Mouse (Mus musculus): ENCODE measurements around the gene Orc3. TPM values are rescaled to one million over a fixed set of nuclear protein-coding genes. Genes with fewer than 3 reads are reported as not detected.

Gene Orc3
- total and polyA plus RNA-seq, 3 experiments = 48.0 to 74.2 TPM; not detected in 1

DNA sequence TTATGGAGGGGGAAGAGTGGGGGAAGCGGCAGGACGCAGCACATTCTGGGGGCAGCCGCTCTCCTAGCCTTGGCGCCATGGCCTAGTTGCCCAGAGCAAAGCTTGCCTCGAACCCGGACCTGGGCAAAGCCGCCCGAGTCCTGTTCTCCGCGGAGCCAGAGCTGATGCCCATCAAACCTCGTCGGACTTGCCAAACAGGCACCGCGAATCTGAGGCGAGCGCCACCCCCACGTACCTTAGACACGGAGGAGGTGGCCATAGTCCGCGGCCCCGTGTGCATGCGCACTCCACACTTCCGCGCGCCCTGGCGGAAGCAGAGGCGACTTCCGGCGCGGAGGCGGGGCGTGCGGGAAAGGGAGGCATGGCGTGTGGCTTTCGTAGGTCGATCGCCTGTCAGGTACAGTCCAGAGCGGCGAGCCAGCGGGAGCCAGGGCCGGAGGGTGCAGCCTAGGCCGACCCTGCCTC lies at the start of gene Orc3, which contains the start of gene Rars2 (continued):
- peak; percentile 93 for TF ChIP-seq POLR2AphosphoS2 (IDR thresholded peaks at IDR 0.05; ENCODE audit: low read length)
- TF ChIP-seq USF2 (IDR thresholded peaks at IDR 0.05; ENCODE audit: borderline replicate concordance in 1 of 2, insufficient read depth in 1 of 2, low read depth in 1 of 2, low read length in 2 of 2) = no peak

DNA sequence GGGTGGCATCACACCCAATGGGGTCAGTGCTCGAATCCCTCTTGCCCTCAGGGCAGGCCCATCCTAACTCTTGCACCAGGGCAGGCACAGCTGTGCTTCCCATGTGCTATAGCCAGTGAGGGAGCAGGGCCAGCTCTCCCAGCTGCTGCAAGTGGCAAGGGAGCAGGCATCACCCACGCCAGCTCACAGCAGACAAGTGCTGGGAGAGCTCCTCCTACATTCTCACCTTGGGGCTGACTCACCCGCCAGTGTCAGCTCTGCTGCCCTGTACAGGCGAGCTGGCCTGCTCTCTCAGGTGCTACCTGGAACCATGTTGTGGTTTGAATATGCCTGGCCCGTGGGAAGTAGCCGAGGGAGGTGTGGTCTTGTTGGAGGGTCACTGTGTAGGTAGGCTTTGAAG lies 47.2 kb upstream of the Orc3 start:
- no peaks in the 10 kb centered on the region for H3K4me1 ChIP-seq (ENCODE audit: control insufficient read depth in 1 of 2, insufficient read depth in 2 of 2, low read length in 2 of 2)
- no peak for DNase-seq (ENCODE audit: low read depth, low spot score)
- H3K27ac ChIP-seq (ENCODE audit: control insufficient read depth, low read depth, low read length) = no peak overlapping the region
- no peaks in the 10 kb centered on the region for H3K79me2 ChIP-seq (ENCODE audit: control insufficient read depth, insufficient read depth, low read length, poor library complexity)
- H3K9ac ChIP-seq (ENCODE audit: control insufficient read depth, low read depth, low read length, poor library complexity, severe bottlenecking) = no peak overlapping the region
- H3K9me3 ChIP-seq (replicated peaks; ENCODE audit: insufficient read depth, low read length) = no peaks in the 10 kb centered on the region
- TF ChIP-seq GATA1 (IDR thresholded peaks at IDR 0.05; ENCODE audit: low read depth, low read length) (no peak), TCF12 (IDR thresholded peaks at IDR 0.05; ENCODE audit: low read depth, low read length) (no peak), E2F4 (IDR thresholded peaks at IDR 0.05; ENCODE audit: borderline replicate concordance, low read depth, low read length) (no peak), KAT2A (conservative IDR thresholded peaks at IDR 0.05; ENCODE audit: low read depth, low read length) (no peak), GABPA (IDR thresholded peaks at IDR 0.05; ENCODE audit: low read depth, low read length) (no peak), NRF1 (IDR thresholded peaks at IDR 0.05; ENCODE audit: insufficient read depth, low read depth, low read length, poor library complexity, severe bottlenecking) (no peak)
- H3K27me3 ChIP-seq (ENCODE audit: control insufficient read depth in 1 of 2, insufficient read depth in 2 of 2, low read length in 2 of 2) = no peaks in the 10 kb centered on the region
- H3K4me3 ChIP-seq (ENCODE audit: control insufficient read depth in 1 of 2, insufficient read depth in 1 of 2, low read depth in 2 of 2, low read length in 2 of 2) = no peak overlapping the region
- H3K36me3 ChIP-seq (ENCODE audit: control insufficient read depth in 1 of 2, insufficient read depth in 2 of 2, low read length in 2 of 2) = peaks cover 0 to 14% of the 10 kb centered on the region in 2 experiments; a peak in 2 of 4 replicates

DNA sequence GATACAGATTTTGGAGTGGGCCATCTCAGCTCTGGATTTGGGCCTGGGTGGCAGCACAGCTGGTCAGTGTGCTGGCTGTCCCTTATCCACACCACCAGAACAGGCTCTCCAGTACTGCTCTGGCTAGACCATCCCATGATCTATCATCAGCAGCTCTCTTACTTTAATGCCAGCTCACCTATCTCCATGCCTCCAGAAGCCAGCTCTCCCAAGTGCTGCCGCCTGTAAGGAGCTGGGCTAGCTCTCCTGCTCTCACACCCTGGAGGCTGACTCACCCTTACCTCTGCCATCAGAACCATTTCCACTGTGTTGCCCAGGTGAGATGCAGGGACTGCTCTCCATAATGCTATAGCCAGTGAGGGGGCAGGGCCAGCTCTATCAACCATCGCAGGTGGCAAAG lies 46.8 kb upstream of the Orc3 start:
- Histone ChIP-seq H3K9me3 (replicated peaks; ENCODE audit: insufficient read depth, low read length) (no peaks in the 10 kb centered on the region), H3K79me2 (ENCODE audit: control insufficient read depth, insufficient read depth, low read length, poor library complexity) (no peaks in the 10 kb centered on the region), H3K27me3 (ENCODE audit: control insufficient read depth in 1 of 2, insufficient read depth in 2 of 2, low read length in 2 of 2) (no peaks in the 10 kb centered on the region), H3K27ac (ENCODE audit: control insufficient read depth, low read depth, low read length) (no peak overlapping the region), H3K4me1 (ENCODE audit: control insufficient read depth in 1 of 2, insufficient read depth in 2 of 2, low read length in 2 of 2) (no peaks in the 10 kb centered on the region), H3K4me3 (ENCODE audit: control insufficient read depth in 1 of 2, insufficient read depth in 1 of 2, low read depth in 2 of 2, low read length in 2 of 2) (no peak overlapping the region), H3K9ac (ENCODE audit: control insufficient read depth, low read depth, low read length, poor library complexity, severe bottlenecking) (no peak overlapping the region), H3K36me3 (ENCODE audit: control insufficient read depth in 1 of 2, insufficient read depth in 2 of 2, low read length in 2 of 2) (peaks cover 0 to 14% of the 10 kb centered on the region in 2 experiments; a peak in 2 of 4 replicates)
- TF ChIP-seq RCOR1 (IDR thresholded peaks at IDR 0.05; ENCODE audit: low read depth, low read length) (no peak), ETS1 (IDR thresholded peaks at IDR 0.05; ENCODE audit: low read depth, low read length) (no peak)
- no peak for DNase-seq (ENCODE audit: low read depth, low spot score)

DNA sequence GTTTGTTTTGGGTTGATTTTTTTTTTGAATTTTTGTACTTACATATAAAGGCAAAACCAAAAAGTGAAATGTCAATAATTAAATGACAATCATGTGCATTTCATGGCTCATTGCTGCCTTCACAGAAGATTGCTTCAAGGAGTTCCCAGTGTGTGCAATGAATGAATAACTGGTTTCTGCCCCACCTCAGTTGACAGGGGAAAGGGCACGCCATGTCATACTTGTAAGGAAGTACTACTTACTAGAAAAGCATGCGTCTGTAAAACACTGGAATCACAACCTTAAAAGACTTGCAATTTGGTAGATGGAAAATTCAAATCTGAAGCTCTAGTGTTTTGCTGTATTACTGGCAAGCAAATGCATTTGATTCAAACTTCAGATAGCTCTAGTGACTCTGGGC lies 44.3 kb upstream of the Orc3 start:
- no peaks in the 10 kb centered on the region for H3K9me3 ChIP-seq (replicated peaks; ENCODE audit: insufficient read depth, low read length)
- H3K9ac ChIP-seq (ENCODE audit: control insufficient read depth, low read depth, low read length, poor library complexity, severe bottlenecking) = no peak overlapping the region
- DNase-seq (ENCODE audit: low read depth, low spot score) = no peak
- no peak overlapping the region for H3K27ac ChIP-seq (ENCODE audit: control insufficient read depth, low read depth, low read length)
- no peaks in the 10 kb centered on the region for H3K27me3 ChIP-seq (ENCODE audit: control insufficient read depth in 1 of 2, insufficient read depth in 2 of 2, low read length in 2 of 2)
- no peaks in the 10 kb centered on the region for H3K79me2 ChIP-seq (ENCODE audit: control insufficient read depth, insufficient read depth, low read length, poor library complexity)
- peaks cover 0 to 11% of the 10 kb centered on the region in 2 experiments; a peak in 2 of 4 replicates for H3K36me3 ChIP-seq (ENCODE audit: control insufficient read depth in 1 of 2, insufficient read depth in 2 of 2, low read length in 2 of 2)
- H3K4me3 ChIP-seq (ENCODE audit: control insufficient read depth in 1 of 2, insufficient read depth in 1 of 2, low read depth in 2 of 2, low read length in 2 of 2) = no peak overlapping the region
- H3K4me1 ChIP-seq (ENCODE audit: control insufficient read depth in 1 of 2, insufficient read depth in 2 of 2, low read length in 2 of 2) = no peaks in the 10 kb centered on the region
- TF ChIP-seq MYB (IDR thresholded peaks at IDR 0.05; ENCODE audit: low read depth, low read length) (no peak), CTCF (IDR thresholded peaks at IDR 0.05 in 2 of 3, conservative IDR thresholded peaks at IDR 0.05 in 1 of 3; ENCODE audit: control insufficient read depth in 1 of 3, insufficient read depth in 1 of 3, low read depth in 2 of 3, low read length in 3 of 3, poor library complexity in 1 of 3, severe bottlenecking in 1 of 3) (no peak), UBTF (IDR thresholded peaks at IDR 0.05; ENCODE audit: borderline replicate concordance, insufficient read depth, low read depth, low read length) (no peak), RCOR1 (IDR thresholded peaks at IDR 0.05; ENCODE audit: low read depth, low read length) (no peak), HCFC1 (IDR thresholded peaks at IDR 0.05; ENCODE audit: low read depth, low read length) (no peak), MAX (IDR thresholded peaks at IDR 0.05; ENCODE audit: low read length) (no peak), BHLHE40 (IDR thresholded peaks at IDR 0.05; ENCODE audit: borderline replicate concordance, low read depth, low read length) (no peak), NRF1 (IDR thresholded peaks at IDR 0.05; ENCODE audit: insufficient read depth, low read depth, low read length, poor library complexity, severe bottlenecking) (no peak), NELFE (IDR thresholded peaks at IDR 0.05; ENCODE audit: low read depth, low read length) (no peak), ZC3H11A (IDR thresholded peaks at IDR 0.05; ENCODE audit: low read depth, low read length) (no peak), ZKSCAN1 (IDR thresholded peaks at IDR 0.05; ENCODE audit: low read depth, low read length) (no peak), USF2 (IDR thresholded peaks at IDR 0.05; ENCODE audit: borderline replicate concordance in 1 of 2, insufficient read depth in 1 of 2, low read depth in 1 of 2, low read length in 2 of 2) (no peak)
